Mouse (Mus musculus): ENCODE data around the gene Gse1. TPM values are rescaled to one million over a fixed set of nuclear protein-coding genes. Genes with fewer than 3 reads are reported as not detected.
A peak's percentile ranks its signal among the peaks of the same experiment; 100 is the strongest.

The Gse1 gene
- polyA plus RNA-seq, 1 experiment from 2014 or later = 12.2 TPM

- ATAC-seq (ENCODE audit: low FRiP score) = no peak
- H3K4me2 ChIP-seq = no peak overlapping the region
Measured at GRCm38 (mm10) chr8:120415474-120415873, 187.2 kb downstream of the Gse1 start.

GRCm38 (mm10) chr8:120416173-120416521 lies 187.9 kb downstream of the Gse1 start:
- peaks cover 82% of the 10 kb centered on the region for H3K4me1 ChIP-seq
- no peak for ATAC-seq (ENCODE audit: low FRiP score)

More at GRCm38 (mm10) chr8:120415474-120415873, 187.2 kb downstream of the Gse1 start:
- 59% methylated on average over 9 of the region's 11 CpGs for WGBS
- peaks cover 83% of the 10 kb centered on the region for H3K4me1 ChIP-seq
- no peaks in the 10 kb centered on the region for H3K9me3 ChIP-seq (replicated peaks)
- H3K36me3 ChIP-seq = no peaks in the 10 kb centered on the region
- no peak overlapping the region for H3K9ac ChIP-seq (replicated peaks)
- H3K27me3 ChIP-seq (replicated peaks) = no peaks in the 10 kb centered on the region
- no peak overlapping the region for H3K4me3 ChIP-seq (replicated peaks)
- no peak overlapping the region; the same call in 1 of the 2 replicates for H3K27ac ChIP-seq (replicated peaks)

GRCm38 (mm10) chr8:120416522-120417394 lies 188.5 kb downstream of the Gse1 start:
- Histone ChIP-seq H3K36me3 (no peaks in the 10 kb centered on the region), H3K4me1 (peaks cover 82% of the 10 kb centered on the region), H3K4me2 (peak overlapping the region; percentile 38), H3K27ac (replicated peaks) (peak overlapping the region; percentile 89), H3K9ac (replicated peaks) (peak overlapping the region; percentile 1; the same call in 1 of the 2 replicates), H3K4me3 (replicated peaks) (no peak overlapping the region), H3K27me3 (replicated peaks) (no peaks in the 10 kb centered on the region), H3K9me3 (replicated peaks) (no peaks in the 10 kb centered on the region)
- WGBS = 7% methylated on average over 33 of the region's 33 CpGs
- ATAC-seq (ENCODE audit: low FRiP score) = peak; percentile 61

More at GRCm38 (mm10) chr8:120416173-120416521, 187.9 kb downstream of the Gse1 start:
- no peak overlapping the region for H3K9ac ChIP-seq (replicated peaks)
- no peaks in the 10 kb centered on the region for H3K9me3 ChIP-seq (replicated peaks)
- H3K27ac ChIP-seq (replicated peaks) = peak overlapping the region; percentile 89
- H3K27me3 ChIP-seq (replicated peaks) = no peaks in the 10 kb centered on the region
- WGBS = 28% methylated on average over 8 of the region's 8 CpGs
- peak overlapping the region; percentile 38 for H3K4me2 ChIP-seq
- no peaks in the 10 kb centered on the region for H3K36me3 ChIP-seq
- H3K4me3 ChIP-seq (replicated peaks) = no peak overlapping the region

GRCm38 (mm10) chr8:120418188-120418587 lies 189.9 kb downstream of the Gse1 start:
- peaks cover 81% of the 10 kb centered on the region for H3K4me1 ChIP-seq
- H3K9me3 ChIP-seq (replicated peaks) = no peaks in the 10 kb centered on the region
- WGBS = 58% methylated on average over 5 of the region's 5 CpGs
- no peaks in the 10 kb centered on the region for H3K27me3 ChIP-seq (replicated peaks)
- H3K9ac ChIP-seq (replicated peaks) = no peak overlapping the region
- H3K4me3 ChIP-seq (replicated peaks) = no peak overlapping the region
- no peak overlapping the region for H3K4me2 ChIP-seq
- no peak overlapping the region for H3K27ac ChIP-seq (replicated peaks)
- no peak for ATAC-seq (ENCODE audit: low FRiP score)
- H3K36me3 ChIP-seq = no peaks in the 10 kb centered on the region

- no peak overlapping the region for H3K27ac ChIP-seq (replicated peaks)
- 86% methylated on average over 9 of the region's 9 CpGs for WGBS
- no peaks in the 10 kb centered on the region for H3K27me3 ChIP-seq (replicated peaks)
- H3K9ac ChIP-seq (replicated peaks) = no peak overlapping the region
- no peak overlapping the region for H3K4me3 ChIP-seq (replicated peaks)
- H3K9me3 ChIP-seq (replicated peaks) = no peaks in the 10 kb centered on the region
- H3K36me3 ChIP-seq = no peaks in the 10 kb centered on the region
- H3K4me1 ChIP-seq = peaks cover 81% of the 10 kb centered on the region
- no peak overlapping the region for H3K4me2 ChIP-seq
- no peak for ATAC-seq (ENCODE audit: low FRiP score)
Measured at GRCm38 (mm10) chr8:120419675-120420074, 191.4 kb downstream of the Gse1 start.

- Histone ChIP-seq H3K9ac (replicated peaks) (no peak overlapping the region), H3K27ac (replicated peaks) (no peak overlapping the region), H3K9me3 (replicated peaks) (no peaks in the 10 kb centered on the region), H3K4me1 (peaks cover 86% of the 10 kb centered on the region), H3K4me3 (replicated peaks) (no peak overlapping the region), H3K36me3 (no peaks in the 10 kb centered on the region), H3K27me3 (replicated peaks) (no peaks in the 10 kb centered on the region), H3K4me2 (no peak overlapping the region)
- no peak for ATAC-seq (ENCODE audit: low FRiP score)
- 81% methylated on average over 5 of the region's 5 CpGs for WGBS
Measured at GRCm38 (mm10) chr8:120420226-120420625, 192.0 kb downstream of the Gse1 start.

GRCm38 (mm10) chr8:120421638-120422037 lies 193.4 kb downstream of the Gse1 start:
- H3K4me2 ChIP-seq = no peak overlapping the region
- H3K9ac ChIP-seq (replicated peaks) = no peak overlapping the region
- ATAC-seq (ENCODE audit: low FRiP score) = no peak
- WGBS = 12% methylated on average over 9 of the region's 9 CpGs
- peaks cover 87% of the 10 kb centered on the region for H3K4me1 ChIP-seq
- H3K27me3 ChIP-seq (replicated peaks) = no peaks in the 10 kb centered on the region
- no peaks in the 10 kb centered on the region for H3K36me3 ChIP-seq
- H3K27ac ChIP-seq (replicated peaks) = no peak overlapping the region; the same call in 1 of the 2 replicates
- H3K4me3 ChIP-seq (replicated peaks) = no peak overlapping the region
- no peaks in the 10 kb centered on the region for H3K9me3 ChIP-seq (replicated peaks)

GRCm38 (mm10) chr8:120422236-120422635 lies 194.0 kb downstream of the Gse1 start:
- no peaks in the 10 kb centered on the region for H3K36me3 ChIP-seq
- H3K27me3 ChIP-seq (replicated peaks) = no peaks in the 10 kb centered on the region
- no peak for ATAC-seq (ENCODE audit: low FRiP score)
- H3K4me2 ChIP-seq = no peak overlapping the region
- no peak overlapping the region for H3K27ac ChIP-seq (replicated peaks)
- H3K9me3 ChIP-seq (replicated peaks) = no peaks in the 10 kb centered on the region
- H3K4me3 ChIP-seq (replicated peaks) = no peak overlapping the region
- H3K4me1 ChIP-seq = peaks cover 87% of the 10 kb centered on the region
- WGBS = 76% methylated on average over 8 of the region's 8 CpGs
- H3K9ac ChIP-seq (replicated peaks) = no peak overlapping the region

GRCm38 (mm10) chr8:120423576-120423975 lies 195.3 kb downstream of the Gse1 start:
- peaks cover 77% of the 10 kb centered on the region for H3K4me1 ChIP-seq
- no peak overlapping the region for H3K9ac ChIP-seq (replicated peaks)
- no peaks in the 10 kb centered on the region for H3K9me3 ChIP-seq (replicated peaks)
- H3K27ac ChIP-seq (replicated peaks) = peak overlapping the region; percentile 28; the same call in 1 of the 2 replicates
- ATAC-seq (ENCODE audit: low FRiP score) = no peak
- no peak overlapping the region for H3K4me3 ChIP-seq (replicated peaks)
- no peak overlapping the region for H3K4me2 ChIP-seq
- WGBS = 37% methylated on average over 7 of the region's 7 CpGs
- no peaks in the 10 kb centered on the region for H3K27me3 ChIP-seq (replicated peaks)
- no peaks in the 10 kb centered on the region for H3K36me3 ChIP-seq

GRCm38 (mm10) chr8:120424829-120425198 lies 196.6 kb downstream of the Gse1 start:
- Histone ChIP-seq H3K4me3 (replicated peaks) (no peak overlapping the region), H3K36me3 (no peaks in the 10 kb centered on the region), H3K4me2 (peak overlapping the region; percentile 34; the same call in 1 of the 2 replicates), H3K9me3 (replicated peaks) (no peaks in the 10 kb centered on the region), H3K4me1 (peaks cover 74% of the 10 kb centered on the region), H3K9ac (replicated peaks) (peak overlapping the region; percentile 28; the same call in 1 of the 2 replicates), H3K27ac (replicated peaks) (peak overlapping the region; percentile 89), H3K27me3 (replicated peaks) (no peaks in the 10 kb centered on the region)
- no peak for ATAC-seq (ENCODE audit: low FRiP score)
- 14% methylated on average over 4 of the region's 4 CpGs for WGBS

GRCm38 (mm10) chr8:120425199-120425941 lies 197.1 kb downstream of the Gse1 start:
- peaks cover 68% of the 10 kb centered on the region for H3K4me1 ChIP-seq
- no peaks in the 10 kb centered on the region for H3K36me3 ChIP-seq
- no peak overlapping the region for H3K4me3 ChIP-seq (replicated peaks)
- WGBS = 8% methylated on average over 8 of the region's 8 CpGs
- H3K9me3 ChIP-seq (replicated peaks) = no peaks in the 10 kb centered on the region
- peak overlapping the region; percentile 28; the same call in 1 of the 2 replicates for H3K9ac ChIP-seq (replicated peaks)
- peak; percentile 69 for ATAC-seq (ENCODE audit: low FRiP score)
- H3K27me3 ChIP-seq (replicated peaks) = no peaks in the 10 kb centered on the region
- H3K27ac ChIP-seq (replicated peaks) = peak overlapping the region; percentile 89
- peak overlapping the region; percentile 34 for H3K4me2 ChIP-seq
